Mouse (Mus musculus): Measurements from ENCODE around the gene Tdrd3.

Tdrd3 gene

DNA sequence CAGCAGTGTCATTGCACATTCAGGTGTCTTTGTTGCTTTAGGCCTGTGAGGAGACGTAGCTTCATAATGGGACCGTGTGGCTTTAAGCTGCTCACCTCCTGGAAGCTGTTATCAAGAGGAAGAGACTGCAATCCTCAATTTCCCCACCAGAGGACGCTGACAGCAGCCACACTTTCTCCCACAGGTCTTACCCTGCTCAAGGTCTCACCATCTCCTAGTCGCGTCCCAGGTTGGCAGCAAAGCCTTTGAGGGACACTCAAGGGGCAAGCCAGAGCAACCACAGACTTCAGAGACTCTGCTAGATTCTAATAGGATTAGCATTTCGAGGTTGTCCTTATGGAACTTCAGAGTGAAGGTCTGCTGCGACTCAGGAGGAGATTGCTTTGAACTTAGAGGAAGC, 149.8 kb downstream of the Tdrd3 start:
- DNase-seq (ENCODE audit: extremely low spot score, low spot score): peak; percentile 24

DNA sequence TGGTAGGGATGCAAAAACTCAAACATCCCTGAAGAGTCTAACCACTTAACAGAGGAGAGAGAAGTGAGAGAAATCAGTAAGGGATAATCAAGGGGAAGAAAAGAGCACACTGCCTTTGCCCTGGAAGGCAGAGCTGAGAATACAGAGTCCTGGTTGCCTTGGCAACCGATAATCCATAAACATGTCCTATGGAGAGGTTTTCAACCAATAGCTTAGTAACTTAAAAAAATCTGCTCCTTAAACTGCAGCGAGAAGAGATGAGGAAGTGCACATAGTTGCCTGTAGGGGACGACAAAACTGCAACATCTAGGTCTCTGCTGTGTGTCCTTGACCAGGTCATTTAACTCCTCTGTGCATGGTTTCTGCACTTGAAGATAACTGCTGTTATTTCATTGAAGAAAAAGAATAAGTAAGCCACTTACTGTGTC, 150.6 kb downstream of the Tdrd3 start:
- DNase-seq (ENCODE audit: extremely low spot score, low spot score): no peak

DNA sequence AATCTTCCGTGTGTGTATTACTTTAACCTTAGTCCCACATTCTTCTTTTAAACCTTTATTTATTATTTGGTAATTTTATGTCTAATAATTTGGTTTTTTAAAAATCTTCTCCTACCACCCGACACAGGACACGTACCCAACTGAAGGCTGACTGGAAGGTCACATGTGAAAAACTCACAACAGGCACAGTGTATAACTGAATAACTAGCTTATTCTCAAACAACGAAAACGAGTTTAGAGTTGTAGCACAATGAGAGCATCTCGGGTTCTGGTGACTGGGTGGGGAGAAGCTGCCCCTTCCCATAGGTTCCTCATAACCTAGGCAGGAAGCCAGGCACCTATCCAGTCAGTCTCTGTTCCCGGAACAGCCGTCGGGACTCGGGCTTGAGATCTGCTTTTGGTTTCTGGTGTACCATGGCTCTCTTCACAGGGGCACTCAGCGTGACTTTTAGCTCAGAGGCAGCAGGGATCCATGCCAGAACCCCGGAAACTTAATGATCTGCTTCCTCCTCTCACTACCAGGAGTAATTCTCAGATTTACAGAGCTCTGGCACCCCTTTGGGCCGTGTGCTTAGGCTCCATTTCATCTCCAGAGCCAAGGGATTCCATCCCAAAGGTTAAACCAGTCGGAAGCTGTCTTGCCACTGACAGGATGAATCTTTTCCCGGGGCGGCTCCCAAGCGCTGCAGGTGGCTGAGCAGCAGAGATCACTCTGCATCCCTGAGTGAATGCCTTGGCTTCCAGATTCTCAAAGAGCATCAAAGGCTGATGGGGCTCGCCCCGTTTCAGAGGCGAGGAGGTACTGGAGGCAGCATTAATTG, 151.4 kb downstream of the Tdrd3 start:
- DNase-seq (ENCODE audit: extremely low spot score, low spot score): peak; percentile 34

DNA sequence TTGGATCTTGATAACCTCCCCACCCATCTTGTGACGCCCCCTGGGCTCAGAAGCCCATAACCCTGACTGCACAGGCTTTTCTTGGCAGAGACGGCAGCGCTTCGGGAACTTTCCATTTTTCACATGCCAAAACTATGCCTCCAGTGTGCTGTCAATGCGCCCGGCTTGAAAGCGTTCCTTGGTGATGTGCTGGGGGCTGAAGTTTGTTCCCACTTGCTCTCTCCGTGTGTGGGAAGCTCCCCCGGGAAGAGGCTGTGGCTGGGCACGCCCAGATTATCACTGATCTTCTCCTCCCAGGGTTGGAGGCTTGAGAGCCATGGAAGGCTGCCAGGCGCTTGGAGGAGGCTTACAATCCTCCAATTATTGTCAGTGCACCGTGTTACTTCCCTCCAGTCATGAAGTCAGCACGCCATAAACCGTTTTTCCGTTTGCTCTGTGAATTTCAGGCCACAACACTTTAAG, 152.0 kb downstream of the Tdrd3 start:
- DNase-seq (ENCODE audit: extremely low spot score, low spot score): no peak

DNA sequence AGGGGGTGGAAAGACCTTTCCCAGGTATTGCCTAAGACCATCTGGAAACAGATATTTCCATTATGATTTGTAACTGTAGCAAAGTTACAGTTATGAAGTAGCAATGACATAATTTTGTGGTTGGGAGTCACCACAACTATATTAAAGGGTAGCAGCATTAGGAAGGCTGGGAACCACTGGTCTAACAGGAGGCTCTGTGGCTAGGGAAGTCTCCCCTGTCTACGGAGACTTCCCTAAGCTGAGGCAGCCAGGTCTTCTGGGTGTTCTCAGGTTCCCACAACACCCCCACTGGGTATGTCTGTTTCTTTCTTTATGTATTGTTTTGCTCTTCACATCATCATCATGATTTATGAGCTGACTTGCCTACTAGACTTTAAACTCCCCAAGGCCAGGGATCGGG, 153.0 kb downstream of the Tdrd3 start:
- DNase-seq (ENCODE audit: extremely low spot score, low spot score): no peak

DNA sequence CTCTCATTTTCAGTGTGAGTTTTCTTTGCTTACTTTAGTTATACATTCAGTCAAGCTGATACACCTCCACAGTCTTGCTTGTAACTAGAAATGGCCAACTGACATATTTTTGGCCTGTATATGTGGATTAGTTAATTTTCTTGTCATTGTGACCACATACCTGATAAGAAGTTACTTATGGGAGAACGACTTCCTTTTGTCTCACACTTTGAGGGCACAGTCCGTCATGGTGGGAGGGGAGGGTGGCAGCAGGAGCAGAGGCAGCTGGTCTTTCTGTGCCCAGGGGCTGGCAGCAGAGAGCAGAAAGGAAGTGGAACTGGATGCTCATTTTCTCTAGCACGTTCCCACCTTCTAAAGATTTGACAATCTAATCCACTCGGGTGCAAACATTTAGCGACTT, 156.0 kb downstream of the Tdrd3 start:
- DNase-seq (ENCODE audit: extremely low spot score, low spot score): no peak

DNA sequence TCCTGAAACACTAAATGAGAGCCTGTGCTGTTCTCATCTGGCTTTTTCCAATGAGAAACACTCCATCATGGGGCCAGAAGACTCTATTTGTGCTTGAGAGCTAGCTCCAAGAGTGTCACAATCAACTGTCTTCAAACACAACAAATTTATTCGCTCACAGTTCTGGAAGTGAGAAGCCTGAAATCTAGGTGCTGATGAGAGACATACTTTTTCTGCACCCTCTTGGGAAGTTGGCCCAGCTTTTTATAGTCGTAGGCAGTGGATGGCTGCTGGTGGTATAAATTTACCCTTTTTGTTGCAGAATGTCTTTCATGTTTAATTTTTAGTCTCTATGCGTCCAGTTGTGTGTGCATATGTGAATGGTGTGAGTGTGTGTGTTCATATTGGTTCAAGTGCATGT, 166.2 kb downstream of the Tdrd3 start:
- no peak for DNase-seq (ENCODE audit: extremely low spot score, low spot score)

Measured in neural tube, embryonic 10.5 days (tissue).